Mouse (Mus musculus) ovary, postnatal 10 days (tissue): ENCODE results near the gene Ptgfrn.

ENCODE experiments used
- DNase-seq: peaks from one replicate; pipeline ENCODE4 v3.0.0; 2022; ENCODE audit warnings: low spot score

Gene Ptgfrn

GRCm38 (mm10) chr3:101078344-101078743 is 31.7 kb downstream of the Ptgfrn start:
- no peak for DNase-seq

- no peak for DNase-seq
Observed at GRCm38 (mm10) chr3:101077710-101078100, 32.4 kb downstream of the Ptgfrn start.

GRCm38 (mm10) chr3:101076966-101077709 is 32.9 kb downstream of the Ptgfrn start:
- DNase-seq: no peak

- DNase-seq: no peak
Observed at GRCm38 (mm10) chr3:101075866-101076265, 34.2 kb downstream of the Ptgfrn start.

GRCm38 (mm10) chr3:101073384-101073783 is 36.7 kb downstream of the Ptgfrn start:
- no peak for DNase-seq

GRCm38 (mm10) chr3:101072506-101073215 is 37.4 kb downstream of the Ptgfrn start:
- DNase-seq: no peak

DNA sequence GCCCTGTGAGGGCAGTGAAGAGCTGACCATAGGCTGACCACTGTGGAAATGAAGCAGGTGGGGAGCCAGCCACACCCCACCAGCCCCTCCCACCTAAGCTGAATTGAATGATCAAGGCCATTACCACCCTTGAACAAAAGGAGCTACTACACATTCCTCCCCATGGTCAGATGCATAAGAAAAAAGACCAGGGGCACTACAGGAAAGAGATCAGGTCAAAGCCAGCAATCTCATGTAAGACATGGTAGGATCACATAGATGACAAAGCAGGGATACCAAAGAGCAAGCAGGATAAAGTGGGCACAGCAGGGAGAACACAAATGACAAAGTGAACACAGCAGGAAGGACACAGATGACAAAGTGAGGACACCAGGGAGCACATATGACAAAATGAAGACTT is 38.5 kb downstream of the Ptgfrn start:
- no peak for DNase-seq

- no peak for DNase-seq
Observed at GRCm38 (mm10) chr3:101070796-101071235, 39.3 kb downstream of the Ptgfrn start.

- DNase-seq: no peak
Observed at GRCm38 (mm10) chr3:101070230-101070795, 39.8 kb downstream of the Ptgfrn start.

- no peak for DNase-seq
Observed at GRCm38 (mm10) chr3:101068701-101069100, 41.4 kb downstream of the Ptgfrn start.

GRCm38 (mm10) chr3:101066175-101066574 is 43.9 kb downstream of the Ptgfrn start:
- DNase-seq: no peak

DNA sequence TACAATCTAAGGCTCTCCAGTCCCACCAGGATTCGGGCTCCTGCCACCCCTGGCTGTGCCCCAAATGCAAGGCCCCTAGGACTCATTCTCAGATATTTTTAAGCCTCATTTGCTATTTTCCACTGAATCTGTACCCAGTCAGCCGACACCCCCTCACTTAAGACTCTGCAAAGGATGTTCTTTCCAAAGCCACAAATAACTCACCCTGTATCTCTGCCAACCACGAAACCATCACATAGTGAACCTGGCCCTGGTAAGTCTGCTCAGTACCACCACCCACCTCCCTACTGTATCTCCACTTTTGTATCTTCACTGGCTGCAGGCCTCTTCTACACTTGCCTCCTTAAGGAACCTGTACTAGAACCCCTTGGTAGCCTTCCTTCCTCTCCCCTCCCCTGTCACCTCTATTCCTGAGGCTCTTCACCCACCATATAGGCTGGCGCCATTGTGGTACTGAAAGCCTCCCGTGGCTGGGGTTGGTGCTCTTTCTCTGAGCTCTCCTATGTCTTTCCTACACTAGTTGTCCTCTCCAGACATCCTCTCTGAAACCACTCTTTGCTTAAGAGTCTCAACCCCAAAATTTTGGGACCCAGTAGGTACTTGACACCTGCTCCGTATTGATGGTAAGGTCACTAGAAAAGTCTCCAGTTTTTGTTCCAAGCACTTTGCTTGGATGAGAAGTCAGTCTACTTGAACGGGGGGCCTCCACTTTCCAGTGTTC is 48.1 kb downstream of the Ptgfrn start:
- no peak for DNase-seq

DNA sequence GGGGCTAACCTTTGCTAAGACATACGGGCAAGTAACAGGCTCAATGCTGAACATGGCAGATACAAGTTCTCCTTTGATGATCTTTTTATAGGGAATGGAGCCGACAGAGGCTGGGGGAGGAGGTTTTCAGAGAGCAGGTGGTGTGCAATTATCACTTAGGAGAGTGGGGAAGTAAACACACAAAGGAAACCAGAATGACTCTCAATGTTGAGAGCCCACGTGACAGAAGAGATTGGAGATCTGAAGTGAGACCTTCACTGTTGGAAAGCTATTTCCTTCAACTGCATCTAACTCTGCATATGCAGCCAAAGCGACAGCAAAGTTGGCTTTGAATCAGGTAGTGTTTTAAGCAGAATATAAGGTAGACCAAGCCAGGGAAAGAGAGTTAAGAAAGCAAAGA is 50.9 kb downstream of the Ptgfrn start:
- DNase-seq: no peak

DNA sequence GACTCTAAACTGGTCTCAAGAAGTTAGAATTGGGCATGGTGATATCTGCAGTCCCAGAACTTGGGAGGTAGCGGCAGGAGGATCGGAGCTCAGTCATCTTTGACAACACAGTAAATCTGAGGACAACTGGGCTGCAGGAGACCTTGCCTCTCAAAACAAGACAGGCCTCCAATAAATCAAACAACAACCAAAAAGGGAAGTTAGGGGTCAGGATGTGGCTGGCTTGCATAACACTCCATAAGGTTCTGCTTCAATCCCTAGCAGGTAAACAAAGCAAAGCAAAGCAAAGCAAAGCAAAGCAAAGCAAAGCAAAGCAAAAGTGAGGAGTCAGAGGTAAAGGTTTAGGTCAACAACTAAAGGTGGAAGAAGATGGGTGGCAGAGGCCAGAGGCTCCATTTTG is 51.9 kb downstream of the Ptgfrn start:
- DNase-seq: no peak

- no peak for DNase-seq
Observed at GRCm38 (mm10) chr3:101055216-101055615, 54.9 kb downstream of the Ptgfrn start.

- no peak for DNase-seq
Observed at GRCm38 (mm10) chr3:101051601-101052000, 58.5 kb downstream of the Ptgfrn start.

DNA sequence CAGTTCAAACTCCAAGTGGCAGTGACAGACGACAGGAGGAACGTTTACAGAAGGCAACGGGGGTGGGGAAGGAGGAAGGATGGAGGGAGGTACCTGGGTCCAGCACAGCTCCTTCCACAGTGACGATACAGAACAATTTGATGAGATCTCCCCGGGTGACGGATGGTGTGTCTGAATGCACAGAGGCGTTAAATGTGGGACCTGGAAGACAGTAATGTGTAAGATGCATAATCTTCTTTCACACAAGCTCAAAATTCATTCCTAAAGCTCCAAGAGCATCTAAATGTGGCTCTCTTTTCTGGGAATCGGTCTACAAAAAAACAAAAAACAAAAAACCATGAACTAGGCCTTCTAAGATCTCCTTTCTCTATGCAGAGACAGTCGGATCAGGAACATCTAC is 60.1 kb downstream of the Ptgfrn start:
- DNase-seq: no peak

DNA sequence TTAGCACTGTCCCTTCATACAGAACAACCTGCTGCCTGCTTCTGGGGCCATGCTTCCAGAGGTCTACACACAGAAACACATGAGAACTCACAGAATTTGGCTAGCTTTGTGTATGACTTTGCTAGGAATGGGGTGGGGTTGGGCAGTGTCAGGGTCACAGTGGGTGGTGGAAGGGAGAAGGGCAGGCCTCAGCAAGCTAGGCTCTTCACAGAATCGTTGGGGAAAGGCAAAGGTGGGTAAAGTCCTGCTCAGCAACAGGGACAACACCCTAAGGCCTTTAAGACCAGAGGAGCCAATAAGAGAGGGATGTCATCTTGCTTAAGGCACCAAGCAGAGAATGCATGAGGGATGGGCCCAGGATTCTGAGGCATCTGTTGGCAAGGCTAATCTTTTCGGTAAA is 61.3 kb downstream of the Ptgfrn start:
- DNase-seq: no peak

GRCm38 (mm10) chr3:101047586-101048275 is 62.3 kb downstream of the Ptgfrn start:
- DNase-seq: no peak

DNA sequence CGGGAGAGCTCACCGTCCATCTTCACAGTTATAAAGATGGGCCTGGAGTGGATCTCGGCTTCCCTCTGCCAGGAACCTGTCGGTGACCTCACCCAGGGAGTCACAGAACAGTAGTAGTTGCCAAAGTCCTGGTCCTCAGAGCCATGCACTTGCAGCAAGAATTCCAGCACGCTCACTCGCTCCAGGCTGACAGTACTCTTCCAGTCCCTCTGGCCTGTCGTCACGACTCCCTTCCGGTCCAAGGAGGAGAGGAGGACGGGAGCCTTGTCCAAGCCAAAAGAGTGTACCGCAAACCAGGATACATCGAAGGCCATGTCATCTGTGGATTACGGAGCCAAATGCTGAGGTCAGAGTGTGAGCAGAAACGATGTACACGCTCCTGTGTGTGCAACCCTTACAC is 64.6 kb downstream of the Ptgfrn start:
- no peak for DNase-seq

GRCm38 (mm10) chr3:101044686-101045085 is 65.4 kb downstream of the Ptgfrn start:
- no peak for DNase-seq

DNA sequence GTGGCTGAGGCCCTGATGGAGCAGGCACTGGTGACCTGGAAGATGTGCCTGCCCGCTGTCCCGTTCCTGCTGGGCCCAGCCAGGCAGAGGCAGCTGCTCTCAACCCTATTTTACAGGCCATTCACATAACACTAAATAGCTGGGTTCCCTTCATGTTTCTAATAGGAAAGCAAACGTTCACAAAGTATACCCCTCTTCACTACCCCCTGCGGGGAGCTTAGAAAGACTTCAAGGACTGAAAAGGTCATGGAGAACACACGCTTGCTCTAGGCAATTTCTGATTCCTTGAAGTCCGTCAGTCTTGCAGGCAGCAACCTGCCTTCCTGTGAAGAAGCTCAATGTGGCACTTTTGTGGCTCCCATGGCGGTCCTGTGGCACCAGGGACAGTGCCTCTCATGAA is 68.1 kb downstream of the Ptgfrn start:
- DNase-seq: no peak
